Mouse (Mus musculus) gonadal fat pad, adult 2 months (tissue): ENCODE results near the gene Acsf3. TPM values are rescaled to one million over a fixed set of nuclear protein-coding genes. Genes with fewer than 3 reads are reported as not detected.

Source experiments
- DNase-seq: peaks from one replicate; pipeline ENCODE4 v3.0.0-alpha.2; 2012; ENCODE audit warnings: low read depth
- polyA plus RNA-seq: library from polyadenylated mRNA; depleted of rRNA; stranded (reverse); fragments of >200 nt; gene quantifications from 2 replicates; pipeline ENCODE4 v1.2.3, GENCODE M21; 2012; rRNA removed

Acsf3 gene
- 23.1 and 23.2 TPM in 2 replicates for polyA plus RNA-seq

DNA sequence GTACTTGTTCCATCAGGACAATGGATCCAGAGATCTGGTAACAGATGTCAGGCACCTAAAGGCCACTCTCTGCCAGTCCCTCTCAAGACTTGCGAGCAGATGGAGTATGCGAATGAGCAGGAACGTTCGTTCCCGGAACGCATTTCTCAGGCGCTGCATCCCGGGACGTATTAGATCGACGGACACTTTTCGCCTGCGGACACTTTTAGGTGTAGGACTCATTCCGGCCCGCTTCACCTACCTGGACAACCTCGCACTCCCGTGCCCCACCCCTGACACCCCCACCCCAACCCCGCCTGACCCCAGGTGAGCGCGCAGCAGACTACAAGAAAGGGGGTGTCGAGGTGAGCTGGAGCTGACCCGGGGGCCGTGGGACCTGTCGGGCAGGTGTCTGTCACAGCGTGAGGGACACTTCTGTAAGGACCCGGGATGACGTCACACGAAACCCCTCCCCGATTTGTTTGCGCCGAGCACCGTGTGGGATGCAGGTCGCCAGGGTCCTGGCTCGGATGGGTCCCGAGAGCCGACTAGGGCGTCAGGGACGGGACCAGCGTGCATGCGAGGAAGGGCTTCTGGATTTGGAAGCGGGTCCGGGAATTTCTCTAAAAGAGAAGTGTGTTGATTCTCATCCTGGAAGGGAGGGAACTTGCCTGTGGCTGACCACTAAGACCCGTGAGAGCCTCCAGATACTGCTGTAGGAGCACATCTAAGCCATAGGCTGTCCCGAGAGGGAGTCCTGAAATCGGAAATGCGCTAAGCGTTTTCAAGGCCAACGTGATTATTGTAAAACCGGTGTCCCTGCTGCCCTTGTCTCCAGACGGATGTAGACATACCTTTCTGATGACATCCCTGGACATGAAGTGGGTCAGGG, at the start of gene Acsf3:
Gene Acsf3 (plus strand): TSS at position 202 of the 871 bp plus-strand sequence.
- DNase-seq = no peak

DNA sequence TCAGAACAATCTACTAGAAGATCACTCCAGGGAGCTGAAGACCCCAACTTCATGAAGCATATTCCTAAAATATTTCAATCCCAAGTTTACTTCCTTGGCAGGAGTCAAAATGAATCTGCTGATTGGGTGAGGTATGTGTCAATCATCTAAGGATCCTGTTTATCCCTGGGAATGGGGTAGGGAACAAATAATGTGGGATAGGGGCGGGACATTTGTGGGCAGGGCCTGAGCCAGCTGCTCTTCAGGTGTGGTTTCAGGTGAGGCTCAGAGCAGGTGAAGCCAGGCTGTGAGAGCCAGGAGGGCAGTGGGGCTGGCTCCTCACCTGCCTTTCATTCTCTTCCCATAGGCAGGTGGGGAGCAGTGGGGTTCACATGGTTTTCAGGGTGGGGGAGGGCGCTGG, 48.5 kb upstream of the Acsf3 start:
- DNase-seq = no peak

DNA sequence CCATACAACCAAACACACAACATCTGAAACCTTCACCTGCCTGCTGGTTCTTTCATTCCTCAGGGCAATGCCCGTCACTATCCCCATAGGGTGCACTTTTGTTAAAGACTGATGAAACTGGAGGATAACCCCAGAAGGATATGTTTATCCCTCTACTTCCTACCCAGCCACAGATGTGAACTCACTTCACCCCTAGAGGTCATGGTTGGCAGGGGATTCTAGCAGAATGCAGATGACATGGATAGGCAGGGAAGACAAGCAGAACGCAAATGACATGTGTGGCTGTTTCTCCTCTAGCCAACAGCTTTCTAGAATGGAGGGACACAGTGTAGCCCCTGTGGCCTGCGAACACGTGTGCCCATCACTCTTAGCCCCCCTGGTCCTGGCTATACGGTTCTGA, 47.9 kb upstream of the Acsf3 start:
- no peak for DNase-seq

DNA sequence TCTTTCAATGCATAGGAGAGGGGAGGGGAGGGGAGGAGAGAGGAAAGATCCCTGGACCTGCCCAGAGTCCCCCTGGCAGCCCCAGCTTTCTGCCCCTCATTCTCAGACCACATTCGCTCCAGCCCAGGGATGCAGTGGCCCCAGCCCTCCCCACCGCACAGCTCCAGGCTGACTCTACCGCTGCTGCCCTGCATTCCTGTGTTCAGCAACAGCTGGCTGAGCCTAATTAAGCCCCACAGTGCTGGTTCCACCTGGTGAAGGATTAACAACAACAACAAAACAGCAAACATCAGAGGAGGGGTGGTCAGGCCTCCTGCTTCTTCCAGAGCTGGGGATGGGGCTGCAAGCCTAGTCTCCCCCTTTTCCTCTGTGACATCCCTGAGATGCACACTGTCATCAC, 46.7 kb upstream of the Acsf3 start:
- no peak for DNase-seq

DNA sequence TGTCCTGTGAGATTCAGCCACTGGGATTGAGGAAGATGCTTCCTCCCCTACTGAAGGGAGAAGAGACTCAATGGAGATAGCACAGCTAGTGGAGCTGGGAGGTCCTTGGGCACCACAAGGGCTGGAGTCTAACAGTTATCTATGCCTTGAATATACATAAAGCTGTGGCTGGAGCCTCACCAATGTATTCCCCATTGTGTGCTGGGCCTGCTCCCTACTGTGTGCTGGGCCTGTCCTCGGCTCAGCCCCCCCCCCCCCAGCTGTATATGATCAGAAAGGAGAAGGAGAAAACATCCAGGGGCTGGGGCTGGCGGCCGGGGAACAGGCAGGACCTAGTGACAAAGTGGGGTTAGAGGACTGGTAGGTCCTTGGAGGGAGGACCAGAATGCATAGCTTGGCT, 40.2 kb upstream of the Acsf3 start:
- no peak for DNase-seq

DNA sequence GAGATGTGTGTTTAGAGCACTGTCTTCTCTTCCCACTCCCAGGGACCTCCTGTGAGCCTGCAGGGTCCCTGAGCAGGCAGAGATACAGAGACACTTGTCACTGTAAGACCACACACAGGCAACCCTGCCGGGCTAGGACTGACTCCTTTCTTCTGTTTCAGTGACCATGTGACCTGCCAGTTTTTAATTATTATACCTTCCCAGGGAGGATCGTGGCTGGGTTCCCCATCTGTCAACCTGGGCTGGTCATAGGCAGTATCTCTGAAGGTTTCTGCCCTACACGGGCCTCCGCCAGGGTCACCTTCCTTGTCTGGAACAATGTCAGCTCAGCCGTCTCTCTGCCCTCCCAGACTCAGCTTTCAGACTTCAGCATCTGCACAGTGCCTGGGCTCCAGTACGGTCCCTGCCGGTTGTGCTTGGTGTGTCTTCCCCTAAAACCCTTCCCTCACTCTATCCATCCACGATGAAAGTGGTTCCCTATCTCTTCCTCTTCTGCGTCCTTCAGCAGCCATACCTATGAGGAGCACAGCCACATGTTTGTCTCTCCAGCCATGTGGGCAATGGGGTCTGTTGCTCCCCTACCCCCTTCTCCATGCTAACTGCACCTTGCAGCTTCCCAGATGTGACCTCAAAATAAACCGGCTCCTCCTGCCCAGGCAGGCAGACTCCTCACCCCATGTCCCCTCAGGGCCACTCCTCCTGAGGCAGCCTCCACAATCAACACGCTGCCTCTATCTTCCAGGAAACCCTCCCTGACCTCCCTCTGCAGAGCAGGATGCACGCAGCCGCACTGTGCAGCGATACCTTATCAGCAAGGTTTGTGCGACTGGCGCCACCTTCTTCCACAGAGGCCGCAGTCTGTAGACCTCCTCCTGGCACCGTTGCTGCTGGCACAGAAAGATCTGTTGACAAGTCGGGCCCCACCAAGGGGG, 39.5 kb upstream of the Acsf3 start:
- no peak for DNase-seq

DNA sequence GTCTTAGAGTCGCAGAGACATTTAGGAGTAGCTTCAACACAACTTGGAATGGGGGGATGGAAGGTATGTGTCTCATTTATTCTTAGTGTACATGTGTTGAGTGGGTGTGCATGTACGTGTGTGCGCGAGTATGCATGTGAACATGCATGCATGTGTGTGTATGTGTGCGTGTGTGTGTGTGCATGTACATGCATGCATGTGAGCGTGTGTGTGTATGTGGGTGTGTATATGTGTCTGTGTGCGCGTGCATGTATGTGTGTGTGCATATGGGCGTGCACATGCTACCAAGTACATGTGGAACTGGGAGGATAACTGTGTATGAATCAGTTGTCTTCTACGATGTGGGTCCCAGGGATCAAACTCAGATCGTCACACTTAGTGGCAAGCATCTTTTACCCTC, 38.7 kb upstream of the Acsf3 start:
- no peak for DNase-seq

DNA sequence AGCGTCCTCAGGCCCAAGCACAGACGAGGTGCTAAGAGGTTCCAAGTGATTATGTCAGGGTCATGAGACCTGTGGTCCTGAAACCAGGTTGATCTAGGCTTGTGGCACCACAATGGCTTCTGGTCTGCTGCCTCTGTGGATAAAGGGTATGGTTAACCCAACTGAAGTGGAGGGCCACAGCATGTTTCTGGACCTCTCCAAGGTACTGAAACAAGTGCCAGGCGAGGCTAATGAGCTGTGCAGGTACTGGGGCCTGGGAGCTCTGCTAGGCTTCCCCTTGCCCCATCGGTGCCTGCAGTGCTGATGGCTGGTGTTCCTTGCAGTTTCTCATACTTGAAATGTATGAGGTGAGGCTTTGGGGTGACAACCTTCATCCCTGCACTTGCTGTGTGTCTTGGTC, 38.2 kb upstream of the Acsf3 start:
- DNase-seq = no peak

DNA sequence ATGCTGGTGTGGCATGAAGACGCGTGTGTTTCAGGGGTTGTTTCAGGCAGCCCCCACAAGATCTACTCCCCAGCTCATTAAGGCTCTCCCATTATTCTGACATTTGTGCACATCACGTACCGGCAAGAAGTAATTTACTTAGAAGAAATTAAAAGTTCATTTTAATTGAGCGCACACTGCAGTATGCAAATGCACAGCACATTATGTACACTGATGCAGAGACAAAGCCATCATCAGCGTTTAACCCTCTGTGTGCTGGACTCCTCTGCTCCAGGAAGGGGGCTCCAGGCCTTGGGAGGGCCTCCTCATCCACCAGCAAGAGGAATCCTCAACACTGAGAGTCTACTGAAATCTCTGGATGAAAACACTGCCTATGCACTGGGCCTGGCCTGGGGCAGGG, 37.4 kb upstream of the Acsf3 start:
- DNase-seq = no peak

DNA sequence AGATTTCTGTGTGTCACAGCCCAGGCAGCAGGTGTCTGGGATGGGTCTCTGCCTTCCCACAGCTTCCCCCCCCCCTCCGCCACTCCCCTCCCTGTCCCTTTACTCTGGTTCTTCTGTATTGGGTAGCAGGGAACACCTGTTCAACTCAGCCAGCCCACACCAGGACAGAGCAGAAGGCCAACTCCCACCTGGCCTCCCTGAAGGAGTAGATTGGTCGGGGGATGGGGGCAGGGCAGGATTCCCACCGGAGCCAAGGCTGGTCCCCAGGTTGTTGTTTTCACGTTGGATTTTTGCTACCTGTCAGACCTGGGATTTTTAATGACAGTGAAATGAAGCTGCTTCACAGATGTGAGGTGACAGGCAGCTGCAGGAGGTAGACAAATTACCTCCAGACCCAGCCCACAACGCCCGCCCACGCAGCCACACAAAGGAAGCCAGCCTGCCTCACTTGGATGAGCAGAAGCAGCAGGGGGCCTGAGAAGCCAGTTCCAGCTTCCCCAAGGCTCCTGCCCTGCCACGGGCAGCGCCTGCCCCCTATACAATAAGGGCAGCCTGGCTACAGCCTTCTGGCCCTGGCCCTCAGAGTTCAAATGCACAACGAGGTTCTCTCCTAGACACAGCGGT, 36.1 kb upstream of the Acsf3 start:
- DNase-seq = no peak

DNA sequence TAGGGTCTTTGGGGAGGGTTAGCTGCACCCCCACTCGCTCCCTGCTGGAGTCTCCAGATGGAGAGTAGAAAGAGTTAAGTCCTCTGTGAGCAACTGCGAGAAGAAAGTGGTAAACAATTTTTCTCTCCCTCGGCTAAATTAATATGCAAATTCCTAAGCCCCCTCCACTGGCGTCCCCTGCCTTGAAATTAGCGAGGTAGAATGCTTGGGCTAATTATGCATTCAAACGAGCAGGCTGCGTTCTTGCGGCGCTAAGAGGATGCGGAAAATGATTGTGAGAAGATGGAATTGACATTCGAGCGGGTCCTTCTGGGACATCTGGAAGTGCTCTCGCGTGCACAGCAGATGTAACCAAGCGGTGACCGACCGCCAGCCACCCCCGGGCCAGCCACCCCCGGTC, 32.8 kb upstream of the Acsf3 start:
- no peak for DNase-seq

DNA sequence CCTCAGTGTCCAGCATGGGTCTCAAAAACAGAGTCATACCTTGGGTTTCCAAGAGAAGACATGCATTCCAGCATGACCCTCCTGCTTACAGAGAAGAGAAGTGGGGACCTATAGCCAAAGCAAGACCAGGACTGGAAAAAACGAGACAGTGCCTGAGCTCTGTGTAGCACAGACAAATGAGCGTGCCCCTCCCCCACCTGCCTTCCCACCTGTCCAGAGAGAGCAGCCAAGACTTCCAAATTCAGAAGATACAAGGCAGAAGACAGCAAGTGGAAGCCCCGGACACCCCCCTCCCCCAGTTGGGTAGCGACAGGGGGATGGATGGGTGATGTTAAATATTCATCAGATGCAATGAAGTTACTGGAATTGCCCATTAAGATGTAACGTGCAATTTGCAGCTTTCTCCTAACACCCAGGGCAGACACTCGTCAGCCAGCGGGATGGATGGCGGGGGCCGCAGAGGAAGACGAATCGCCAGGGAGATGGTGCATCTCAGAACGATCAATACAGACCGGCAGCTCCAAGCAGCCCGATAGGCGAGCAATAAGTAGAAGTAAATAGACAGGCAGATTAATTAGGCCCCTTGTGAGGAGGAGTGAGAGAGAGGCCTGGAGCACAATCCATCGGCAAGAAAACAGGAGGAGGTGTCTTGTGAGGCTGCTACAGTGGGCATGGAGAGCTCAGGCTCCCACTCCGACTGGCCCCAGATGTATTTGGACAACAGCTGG, 30.1 kb upstream of the Acsf3 start:
- DNase-seq = no peak

DNA sequence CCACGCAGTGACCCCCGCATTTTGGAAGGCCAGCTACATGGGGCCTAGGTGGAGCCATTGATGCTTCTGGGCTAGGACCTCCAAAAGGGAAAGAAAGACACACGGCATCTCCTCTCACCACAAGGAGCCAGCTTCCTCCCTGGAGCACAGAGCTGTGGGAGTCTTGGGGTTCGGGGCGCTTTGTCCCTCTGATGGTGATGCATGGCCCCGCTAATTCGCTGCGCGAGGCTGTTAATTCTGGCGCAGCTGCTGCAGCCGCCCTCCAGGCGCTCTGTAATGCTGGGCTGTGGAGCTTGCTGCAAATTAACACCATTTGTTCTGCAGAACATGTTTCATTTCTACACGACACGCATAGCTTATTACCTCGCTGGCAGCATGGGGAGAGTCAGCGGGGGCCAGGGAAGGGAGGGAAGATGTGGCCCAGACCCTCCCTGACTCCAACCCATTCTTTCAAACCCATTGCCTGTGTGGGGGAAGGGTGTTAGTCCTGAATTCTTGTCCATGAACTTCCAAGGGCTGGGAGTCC, 29.5 kb upstream of the Acsf3 start:
- no peak for DNase-seq

DNA sequence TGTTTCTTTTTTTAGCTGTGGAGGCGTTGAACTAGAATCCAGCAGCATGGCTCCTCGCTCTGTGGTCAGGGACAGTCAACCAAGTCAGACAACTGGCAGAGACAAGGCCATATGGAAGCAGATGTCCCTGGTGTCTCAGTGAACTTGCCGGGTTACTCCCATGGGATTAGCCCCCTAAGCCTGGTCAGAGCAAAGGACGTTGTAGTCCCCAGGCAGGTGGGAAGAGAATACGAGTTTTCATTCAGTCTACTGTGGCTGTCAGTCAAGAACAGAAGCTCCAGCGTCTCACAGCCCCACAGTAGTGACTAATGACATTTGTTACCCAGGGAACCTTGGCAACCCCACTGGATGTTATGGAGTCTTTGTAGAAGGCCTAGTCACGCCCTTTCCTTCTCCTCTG, 28.8 kb upstream of the Acsf3 start:
- no peak for DNase-seq

DNA sequence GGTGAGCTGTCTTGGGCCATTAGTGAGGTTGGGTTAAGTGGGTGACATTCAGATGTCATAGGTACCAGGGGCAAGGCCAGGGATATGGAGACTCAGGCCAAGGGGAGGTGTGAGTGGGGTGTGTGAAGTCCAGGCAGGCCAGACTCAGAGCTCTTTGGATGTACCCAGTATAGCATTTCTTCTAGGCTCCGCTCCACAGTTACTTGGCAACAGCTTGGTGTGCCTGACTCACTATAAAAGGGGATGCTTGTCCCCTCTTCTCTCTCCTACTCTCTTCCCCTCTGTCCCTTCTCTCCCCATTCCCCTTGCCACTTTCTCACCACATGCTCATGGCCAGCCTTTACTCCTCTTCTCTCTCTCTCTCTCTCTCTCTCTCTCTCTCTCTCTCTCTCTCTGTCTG, 27.5 kb upstream of the Acsf3 start:
- no peak for DNase-seq

DNA sequence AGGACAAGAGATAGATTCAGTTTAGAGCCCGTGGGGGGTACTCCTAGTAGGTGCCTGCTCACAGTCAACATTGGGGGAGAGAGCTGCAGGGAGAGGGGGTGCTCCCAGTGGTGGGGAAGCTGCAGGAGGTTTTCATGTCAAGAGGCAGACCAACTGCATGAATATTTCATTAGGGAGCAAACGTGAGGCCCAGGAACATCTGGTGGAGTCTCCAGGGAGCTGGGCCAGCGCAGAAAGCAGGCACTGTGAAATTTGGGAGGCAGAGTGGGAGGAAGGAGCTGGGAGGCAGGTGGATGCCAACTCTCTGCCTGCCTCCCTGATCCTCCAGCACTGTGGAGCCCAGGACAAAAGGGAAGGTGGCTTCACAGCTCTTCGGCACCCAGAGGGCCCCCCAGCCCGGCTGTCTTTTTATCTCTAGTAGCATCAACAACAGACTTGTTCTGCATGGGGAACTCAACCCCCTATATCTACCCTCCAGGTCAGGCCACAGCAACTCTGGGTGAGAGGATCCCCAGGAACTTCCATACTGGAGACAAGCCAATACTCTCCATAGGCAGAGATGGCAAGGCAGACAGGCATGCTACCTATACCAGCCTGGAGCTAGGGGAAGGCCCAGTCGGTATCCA, 25.8 kb upstream of the Acsf3 start:
- no peak for DNase-seq

DNA sequence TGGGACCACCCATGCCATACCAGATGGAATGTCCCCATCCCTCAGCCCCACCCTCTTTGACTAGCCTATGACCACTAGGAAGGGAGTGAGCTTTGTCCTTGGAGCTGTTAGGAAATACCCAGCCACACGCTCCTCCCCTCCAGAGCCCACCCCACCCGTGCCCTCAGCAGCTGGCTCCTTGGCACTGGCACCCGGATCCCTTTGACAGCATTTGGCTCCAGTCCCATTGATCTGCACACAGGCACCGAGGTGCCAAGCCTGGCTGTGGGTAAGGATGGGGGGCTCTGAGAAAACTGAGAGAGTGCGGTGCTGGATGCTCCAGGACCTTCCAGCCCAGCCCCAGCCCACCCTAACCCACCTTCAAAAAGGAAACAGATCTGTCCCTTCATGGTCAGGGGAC, 23.9 kb upstream of the Acsf3 start:
- DNase-seq = no peak

DNA sequence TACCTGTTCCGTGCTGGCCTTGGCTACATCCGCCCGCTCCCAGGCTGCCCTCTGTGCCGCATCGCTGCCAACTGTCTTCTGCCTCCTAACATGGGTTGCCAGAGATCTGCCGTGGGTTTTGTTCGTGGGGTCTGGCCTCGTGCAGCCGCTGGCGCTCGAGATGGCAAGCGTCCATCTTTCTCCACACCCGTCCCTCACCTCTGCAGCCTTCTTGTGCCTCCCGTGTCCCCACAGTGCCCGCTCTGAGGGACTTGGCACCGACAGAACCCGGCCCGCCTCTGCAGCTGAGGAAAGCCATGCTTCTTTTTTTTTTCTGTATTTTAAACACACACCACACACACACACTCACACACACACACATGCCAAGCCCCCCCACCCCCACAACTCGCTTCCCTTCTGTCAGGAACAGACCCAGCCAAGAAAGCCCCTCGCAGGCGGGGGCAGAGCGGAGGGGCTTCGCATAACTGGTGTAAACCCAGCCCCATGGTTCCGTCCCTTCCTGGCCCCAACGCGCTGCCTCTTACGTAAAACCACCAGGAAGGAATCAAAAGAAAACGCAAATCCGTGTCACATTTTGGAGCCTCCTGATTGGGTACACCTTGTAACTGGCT, 23.1 kb upstream of the Acsf3 start:
- DNase-seq = no peak

DNA sequence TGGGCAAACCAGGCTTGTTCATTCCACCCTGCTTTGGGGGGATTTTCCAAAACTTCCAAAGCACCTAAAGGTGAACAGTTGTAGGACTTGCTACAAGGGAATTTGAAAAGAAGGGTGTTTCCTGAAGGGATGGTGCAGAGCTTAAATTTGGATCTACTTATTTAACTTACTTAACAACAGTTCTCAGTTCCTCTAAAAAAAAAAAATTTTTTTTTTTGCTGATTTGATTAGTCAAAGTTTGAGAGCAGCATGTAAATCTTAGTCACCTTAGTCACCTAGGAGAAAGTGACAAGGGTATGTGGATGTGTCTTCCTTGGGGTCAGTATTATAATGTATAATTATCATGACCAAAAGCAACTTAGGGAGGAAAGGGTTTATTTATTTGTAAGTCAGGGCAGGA, 16.7 kb upstream of the Acsf3 start:
- no peak for DNase-seq

DNA sequence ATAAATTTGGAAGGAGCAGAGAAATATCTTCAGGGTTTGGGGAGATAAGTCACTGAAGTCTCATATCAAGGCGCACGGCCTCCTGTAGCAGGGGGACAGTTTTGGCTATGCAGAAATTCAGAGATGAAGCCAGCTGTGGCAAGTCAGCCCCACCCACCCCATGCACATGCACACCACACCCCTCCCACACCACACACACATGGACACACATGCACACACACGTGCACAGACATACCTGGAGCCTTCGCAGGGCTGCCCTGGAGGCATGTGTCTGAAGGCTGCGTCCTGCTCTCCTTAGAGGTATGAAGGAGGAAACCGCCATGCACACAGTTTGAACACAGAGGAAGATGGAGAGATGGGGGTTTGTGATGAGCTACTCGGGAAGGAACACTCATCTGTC, 15.2 kb upstream of the Acsf3 start:
- DNase-seq = no peak

DNA sequence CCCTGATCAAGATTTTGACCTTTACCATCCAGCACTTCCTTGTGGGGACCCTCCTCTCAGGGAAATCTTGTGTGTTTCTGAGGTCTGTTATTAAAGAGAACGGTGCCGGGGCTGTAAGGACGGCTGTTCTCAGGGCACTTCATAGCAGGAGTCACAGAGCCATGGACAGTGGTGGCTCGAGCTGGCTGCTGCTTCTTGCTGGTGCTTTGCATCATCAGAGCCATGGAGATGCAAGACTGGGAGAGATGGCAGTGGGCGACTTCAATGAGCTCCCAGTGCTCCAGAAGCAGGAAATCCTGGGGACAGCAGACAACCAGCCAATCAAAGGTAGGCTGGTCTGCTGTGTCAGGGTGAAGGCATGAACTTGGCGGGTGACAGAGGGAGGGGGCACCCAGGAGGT, 14.2 kb upstream of the Acsf3 start:
- DNase-seq = no peak
